Mouse (Mus musculus) forebrain, embryonic 14.5 days (tissue): ENCODE data around the gene Ikbke. TPM values are rescaled to one million over a fixed set of nuclear protein-coding genes. Genes with fewer than 3 reads are reported as not detected.

Source experiments
- ATAC-seq: fragments of 200-750 bp; cut with Nextera tagmentation; 2 replicates; pipeline ENCODE4 v1.8.0; 2017; ENCODE audit warnings: mild to moderate bottlenecking, moderate library complexity
- DNase-seq: peaks from one replicate; pipeline ENCODE4 v3.0.0-alpha.2; 2015; ENCODE audit warnings: low spot score
- H3K27ac ChIP-seq: fragments of 300-500 bp; sonication (generic); 2 replicates; pipeline ENCODE4 v1.5.1; 2014; ENCODE audit warnings: low read depth, mild to moderate bottlenecking, control low read depth, low read length, moderate library complexity
- H3K27me3 ChIP-seq: fragments of 300-500 bp; sonication (generic); replicated peaks from 2 replicates; pipeline ENCODE4 v1.6.1; 2014; ENCODE audit warnings: low read length, control low read depth, mixed read lengths; ENCODE audit not compliant: control insufficient read depth, insufficient read depth
- H3K36me3 ChIP-seq: fragments of 300-500 bp; sonication (generic); 2 replicates; pipeline ENCODE4 v1.6.1; 2014; ENCODE audit warnings: low read length, control low read depth; ENCODE audit not compliant: control insufficient read depth, insufficient read depth
- H3K4me1 ChIP-seq: fragments of 300-500 bp; sonication (generic); 2 replicates; pipeline ENCODE4 v1.6.1; 2014; ENCODE audit warnings: antibody characterized with exemption, low read length, control low read depth; ENCODE audit not compliant: control insufficient read depth, insufficient read depth
- H3K4me2 ChIP-seq: fragments of 300-500 bp; sonication (generic); 2 replicates; pipeline ENCODE4 v1.6.1; 2014; ENCODE audit warnings: mild to moderate bottlenecking, control low read depth, low read length
- H3K4me3 ChIP-seq: fragments of 300-500 bp; sonication (generic); 2 replicates; pipeline ENCODE4 v1.5.1; 2014; ENCODE audit warnings: low read depth, low read length, control low read depth
- H3K9ac ChIP-seq: fragments of 300-500 bp; sonication (generic); 2 replicates; pipeline ENCODE4 v1.6.1; 2014; ENCODE audit warnings: mild to moderate bottlenecking, low read length, control low read depth, moderate library complexity
- H3K9me3 ChIP-seq: fragments of 300-500 bp; sonication (generic); replicated peaks from 2 replicates; pipeline ENCODE4 v1.6.1; 2016; ENCODE audit warnings: low read length, control low read depth, mixed read lengths; ENCODE audit not compliant: control insufficient read depth
- WGBS: fragments of 180-500 bp; shearing (Covaris S2); extraction: QIAGEN DNeasy Blood & Tissue Kit; methylation state at CpG from one replicate; pipeline ENCODE4 v1.1.7; 2014; 5-methylcytosine and 5-hydroxymethylcytosine counted together
- polyA plus RNA-seq: library from polyadenylated mRNA; unstranded; fragments of >200 nt; fragmentation: Nextera tagmentation; extraction: Ambion mirVana; gene quantifications from 2 replicates; pipeline ENCODE4 v1.2.1, GENCODE M21; 2014

Gene Ikbke
- polyA plus RNA-seq, 1 experiment from 2014 or later: 0.29 TPM

- Histone ChIP-seq H3K9ac (no peak overlapping the region), H3K4me1 (no peaks in the 10 kb centered on the region), H3K27ac (no peak overlapping the region), H3K36me3 (peaks cover 33% of the 10 kb centered on the region), H3K9me3 (no peaks in the 10 kb centered on the region), H3K4me2 (no peak overlapping the region), H3K4me3 (no peak overlapping the region), H3K27me3 (no peaks in the 10 kb centered on the region)
- WGBS: 84% methylated on average over 6 of the region's 6 CpGs
- no peak for DNase-seq
- no peak for ATAC-seq
Observed at GRCm38 (mm10) chr1:131288938-131289337, 9.5 kb upstream of the Ikbke start.

- H3K36me3 ChIP-seq: peaks cover 23% of the 10 kb centered on the region
- no peaks in the 10 kb centered on the region for H3K27me3 ChIP-seq
- H3K27ac ChIP-seq: no peak overlapping the region
- H3K9ac ChIP-seq: no peak overlapping the region
- H3K4me3 ChIP-seq: no peak overlapping the region
- no peaks in the 10 kb centered on the region for H3K9me3 ChIP-seq
- no peaks in the 10 kb centered on the region for H3K4me1 ChIP-seq
- ATAC-seq: no peak
- 81% methylated on average over 2 of the region's 2 CpGs for WGBS
- DNase-seq: no peak
- H3K4me2 ChIP-seq: no peak overlapping the region
Observed at GRCm38 (mm10) chr1:131287267-131287666, 7.9 kb upstream of the Ikbke start.

DNA sequence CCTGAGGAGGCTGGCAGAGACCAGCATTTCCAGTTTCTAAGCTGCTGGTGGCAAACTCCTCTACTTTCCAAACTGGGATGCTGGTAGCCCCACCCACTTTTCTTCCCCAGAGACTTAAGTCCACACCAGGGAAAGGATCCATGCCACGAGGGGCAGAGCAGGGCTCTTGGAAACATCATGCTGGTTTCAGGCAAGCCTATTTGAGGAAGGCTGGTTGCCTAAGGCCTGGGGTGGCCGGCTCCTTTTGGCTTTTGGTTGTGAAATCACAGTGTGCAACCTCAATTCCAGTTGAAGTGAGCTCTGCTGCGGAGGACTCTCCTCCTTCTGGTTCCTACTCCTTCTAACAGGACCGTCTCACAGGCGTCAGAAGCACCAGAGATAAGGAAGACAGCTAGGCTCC lies 7.4 kb upstream of the Ikbke start:
- H3K27me3 ChIP-seq: no peaks in the 10 kb centered on the region
- no peaks in the 10 kb centered on the region for H3K9me3 ChIP-seq
- no peak overlapping the region for H3K9ac ChIP-seq
- peaks cover 19% of the 10 kb centered on the region for H3K36me3 ChIP-seq
- DNase-seq (no peak), ATAC-seq (no peak)
- H3K27ac ChIP-seq: no peak overlapping the region
- no peak overlapping the region for H3K4me2 ChIP-seq
- H3K4me3 ChIP-seq: no peak overlapping the region
- WGBS: 81% methylated on average over 5 of the region's 5 CpGs
- no peaks in the 10 kb centered on the region for H3K4me1 ChIP-seq

GRCm38 (mm10) chr1:131284616-131285015 lies 5.2 kb upstream of the Ikbke start:
- no peaks in the 10 kb centered on the region for H3K9me3 ChIP-seq
- no peaks in the 10 kb centered on the region for H3K4me1 ChIP-seq
- ATAC-seq: no peak
- DNase-seq: no peak
- H3K36me3 ChIP-seq: peaks cover 12% of the 10 kb centered on the region
- H3K4me2 ChIP-seq: no peak overlapping the region
- no peak overlapping the region for H3K27ac ChIP-seq
- no peaks in the 10 kb centered on the region for H3K27me3 ChIP-seq
- H3K9ac ChIP-seq: no peak overlapping the region
- 94% methylated on average over 4 of the region's 4 CpGs for WGBS
- no peak overlapping the region for H3K4me3 ChIP-seq

DNA sequence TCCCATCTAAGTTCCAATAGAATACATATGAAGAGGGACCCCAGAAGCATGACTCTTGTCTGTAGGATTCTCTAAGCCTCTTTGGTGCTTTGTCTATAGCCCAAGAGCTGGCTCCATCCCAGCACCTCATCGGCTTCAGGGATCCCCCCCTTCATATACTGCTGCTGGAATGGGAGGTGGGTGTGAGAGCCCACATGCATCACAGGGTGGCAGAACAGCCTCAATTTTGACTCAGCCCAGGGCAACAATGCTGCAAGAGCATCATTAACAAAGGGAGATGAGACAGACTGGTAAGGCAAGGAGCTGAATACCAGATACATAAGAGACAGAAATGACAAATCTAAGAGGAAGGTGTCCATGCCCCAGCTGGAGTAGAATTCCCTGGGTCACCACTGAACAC lies 4.8 kb upstream of the Ikbke start:
- 49% methylated on average over 1 of the region's 1 CpGs for WGBS
- no peak overlapping the region for H3K4me3 ChIP-seq
- H3K27me3 ChIP-seq: no peaks in the 10 kb centered on the region
- ATAC-seq (peak; percentile 24; the same call in 1 of the 2 replicates), DNase-seq (peak; percentile 29)
- no peaks in the 10 kb centered on the region for H3K4me1 ChIP-seq
- H3K9me3 ChIP-seq: no peaks in the 10 kb centered on the region
- peaks cover 7% of the 10 kb centered on the region for H3K36me3 ChIP-seq
- no peak overlapping the region for H3K4me2 ChIP-seq
- H3K9ac ChIP-seq: no peak overlapping the region
- no peak overlapping the region for H3K27ac ChIP-seq

DNA sequence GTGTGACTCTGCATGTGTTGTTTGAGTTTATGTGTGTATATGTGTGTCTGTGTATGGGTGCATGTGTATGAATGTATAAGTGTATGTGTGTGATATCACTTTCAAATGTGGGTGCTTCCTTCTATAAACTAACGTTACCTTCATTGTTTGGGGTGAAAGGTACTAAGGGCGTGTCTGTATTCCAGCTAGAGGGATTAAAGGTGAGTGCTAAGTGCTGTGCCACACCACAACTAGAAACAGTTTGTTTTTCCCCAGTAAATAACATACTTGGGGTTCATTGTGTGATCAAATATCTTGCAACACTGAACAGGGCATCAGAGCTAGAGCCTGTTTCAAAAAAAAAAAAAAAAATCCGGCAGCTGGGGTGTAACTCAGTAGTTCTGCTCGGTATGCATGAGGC lies 2.3 kb upstream of the Ikbke start:
- Histone ChIP-seq H3K9ac (no peak overlapping the region), H3K27me3 (no peaks in the 10 kb centered on the region), H3K4me2 (no peak overlapping the region), H3K4me3 (no peak overlapping the region), H3K4me1 (no peaks in the 10 kb centered on the region), H3K27ac (no peak overlapping the region), H3K36me3 (no peaks in the 10 kb centered on the region), H3K9me3 (no peaks in the 10 kb centered on the region)
- DNase-seq: no peak
- WGBS: 57% methylated on average over 4 of the region's 4 CpGs
- 0 out of 2 replicates have a peak, but pooled peaks have one; percentile 40 for ATAC-seq

GRCm38 (mm10) chr1:131280280-131280679 lies 874 bp upstream of the Ikbke start:
- no peaks in the 10 kb centered on the region for H3K9me3 ChIP-seq
- no peak overlapping the region for H3K4me3 ChIP-seq
- no peaks in the 10 kb centered on the region for H3K4me1 ChIP-seq
- H3K27ac ChIP-seq: no peak overlapping the region
- no peak overlapping the region for H3K4me2 ChIP-seq
- 65% methylated on average over 3 of the region's 3 CpGs for WGBS
- DNase-seq: no peak
- no peak for ATAC-seq
- H3K36me3 ChIP-seq: no peaks in the 10 kb centered on the region
- H3K27me3 ChIP-seq: no peaks in the 10 kb centered on the region
- no peak overlapping the region for H3K9ac ChIP-seq

- Histone ChIP-seq H3K36me3 (no peaks in the 10 kb centered on the region), H3K27me3 (no peaks in the 10 kb centered on the region), H3K4me2 (no peak overlapping the region), H3K9ac (no peak overlapping the region), H3K4me1 (no peaks in the 10 kb centered on the region), H3K4me3 (no peak overlapping the region), H3K27ac (no peak overlapping the region), H3K9me3 (no peaks in the 10 kb centered on the region)
- WGBS: 43% methylated on average over 8 of the region's 8 CpGs
- ATAC-seq: no peak
- DNase-seq: no peak
Observed at GRCm38 (mm10) chr1:131278606-131279455, 575 bp downstream of the Ikbke start.

GRCm38 (mm10) chr1:131276831-131277230 lies 2.6 kb downstream of the Ikbke start:
- no peak for ATAC-seq
- DNase-seq: no peak
- Histone ChIP-seq H3K27me3 (no peaks in the 10 kb centered on the region), H3K9ac (no peak overlapping the region), H3K36me3 (no peaks in the 10 kb centered on the region), H3K27ac (no peak overlapping the region), H3K4me1 (no peaks in the 10 kb centered on the region), H3K4me3 (no peak overlapping the region), H3K9me3 (no peaks in the 10 kb centered on the region), H3K4me2 (no peak overlapping the region)
